Mouse (Mus musculus) gonadal fat pad, adult 2 months (tissue): ENCODE measurements around the gene Arrb2. TPM values are rescaled to one million over a fixed set of nuclear protein-coding genes. Genes with fewer than 3 reads are reported as not detected.

ENCODE experiments used
- polyA plus RNA-seq: library from polyadenylated mRNA; depleted of rRNA; stranded (reverse); fragments of >200 nt; gene quantifications from 2 replicates; pipeline ENCODE4 v1.2.3, GENCODE M21; 2012; rRNA removed

Arrb2 gene
- polyA plus RNA-seq, 1 experiment = 60.4 TPM

Other genes starting within 250 kb of the Arrb2 start
- 30.7 and 42.7 TPM in 2 replicates for gene Slc16a11, start 219.9 kb upstream of the Arrb2 start, polyA plus RNA-seq
- 22.1 and 30.3 TPM in 2 replicates for gene Slc16a13, start 211.6 kb upstream of the Arrb2 start, polyA plus RNA-seq
- gene Bcl6b, start 202.8 kb upstream of the Arrb2 start, polyA plus RNA-seq = 8.1 and 9.1 TPM in 2 replicates
- gene 0610010K14Rik, start 194.7 kb upstream of the Arrb2 start, polyA plus RNA-seq = 61.6 and 71.7 TPM in 2 replicates
- gene Gm21988, start 192.8 kb upstream of the Arrb2 start, polyA plus RNA-seq = 7.6 and 11.2 TPM in 2 replicates
- 341 and 367 TPM in 2 replicates for gene Rnasek, start 192.8 kb upstream of the Arrb2 start, polyA plus RNA-seq
- gene Alox12, start 177.3 kb upstream of the Arrb2 start, polyA plus RNA-seq = 26.5 and 31.6 TPM in 2 replicates
- gene Alox12e, start 110.0 kb upstream of the Arrb2 start, polyA plus RNA-seq = 2.2 and 3.1 TPM in 2 replicates
- 5.8 and 6.8 TPM in 2 replicates for gene Alox15, start 80.6 kb upstream of the Arrb2 start, polyA plus RNA-seq
- 15.2 and 16.4 TPM in 2 replicates for gene Pelp1, start 22.6 kb upstream of the Arrb2 start, polyA plus RNA-seq
- 19.4 and 21.9 TPM in 2 replicates for gene Med11, start 19.3 kb downstream of the Arrb2 start, polyA plus RNA-seq
- gene Zmynd15, start 26.8 kb downstream of the Arrb2 start, polyA plus RNA-seq = 3.3 and 4.8 TPM in 2 replicates
- 15.4 and 16.9 TPM in 2 replicates for gene Cxcl16, start 27.3 kb downstream of the Arrb2 start, polyA plus RNA-seq
- gene Tm4sf5, start 72.6 kb downstream of the Arrb2 start, polyA plus RNA-seq = 0.84 and 1.7 TPM in 2 replicates
- gene Vmo1, start 82.0 kb downstream of the Arrb2 start, polyA plus RNA-seq = 0.29 TPM in 1 of 2 replicates, not detected in the other
- 0.36 TPM in 1 of 2 replicates, not detected in the other for gene Gltpd2, start 86.6 kb downstream of the Arrb2 start, polyA plus RNA-seq
- gene Psmb6, start 92.7 kb downstream of the Arrb2 start, polyA plus RNA-seq = 382 and 410 TPM in 2 replicates
- not detected in 2 replicates for gene Gm40193, start 100.3 kb downstream of the Arrb2 start, polyA plus RNA-seq
- gene Pld2, start 107.4 kb downstream of the Arrb2 start, polyA plus RNA-seq = 27.0 and 28.1 TPM in 2 replicates
- 78.8 and 86.9 TPM in 2 replicates for gene Mink1, start 130.2 kb downstream of the Arrb2 start, polyA plus RNA-seq
- gene 4930544D05Rik, start 183.2 kb downstream of the Arrb2 start, polyA plus RNA-seq = 5.1 and 7.1 TPM in 2 replicates
- gene Chrne, start 186.6 kb downstream of the Arrb2 start, polyA plus RNA-seq = 0.28 and 0.57 TPM in 2 replicates
- 0.08 and 0.29 TPM in 2 replicates for gene Gp1ba, start 206.5 kb downstream of the Arrb2 start, polyA plus RNA-seq
- 93.2 and 93.4 TPM in 2 replicates for gene Rnf167, start 214.6 kb downstream of the Arrb2 start, polyA plus RNA-seq
- gene Slc25a11, start 214.8 kb downstream of the Arrb2 start, polyA plus RNA-seq = 164 and 171 TPM in 2 replicates
- gene Pfn1, start 222.0 kb downstream of the Arrb2 start, polyA plus RNA-seq = 614 and 704 TPM in 2 replicates
- gene Eno3, start 224.6 kb downstream of the Arrb2 start, polyA plus RNA-seq = 21.6 and 21.9 TPM in 2 replicates
- gene Spag7, start 236.8 kb downstream of the Arrb2 start, polyA plus RNA-seq = 45.7 and 61.0 TPM in 2 replicates